Mouse (Mus musculus): ENCODE results near the gene Ppan. TPM values are rescaled to one million over a fixed set of nuclear protein-coding genes. Genes with fewer than 3 reads are reported as not detected.

Ppan gene
- 45.3 and 50.2 TPM in 2 replicates for polyA plus RNA-seq (2012; rRNA removed)

GRCm38 (mm10) chr9:20887704-20888385 lies at the start of gene Ppan:
Gene Ppan (plus strand): TSS chr9:20888175.
- TF ChIP-seq POLR2A (IDR thresholded peaks at IDR 0.05; ENCODE audit: borderline replicate concordance, insufficient read depth, low read length) = peak; percentile 79
- TF ChIP-seq CTCF (IDR thresholded peaks at IDR 0.05; ENCODE audit: borderline replicate concordance, insufficient read depth, low read depth, low read length) = no peak
- Histone ChIP-seq H3K27ac (ENCODE audit: insufficient read depth, low read length) (peak within 1 kb of the TSS; percentile 85), H3K4me3 (replicated peaks; ENCODE audit: insufficient read depth, low read depth, low read length) (peak within 1 kb of the TSS; percentile 70), H3K4me1 (ENCODE audit: control insufficient read depth, insufficient read depth, low read length) (no peaks in the 10 kb centered on the region), H3K27me3 (ENCODE audit: control insufficient read depth, insufficient read depth, low read length) (no peaks in the 10 kb centered on the region)
- WGBS = under 1% methylated on average over 34 of the region's 43 CpGs
- peak; percentile 96 to 97 for DNase-seq

- H3K4me1 ChIP-seq (ENCODE audit: control insufficient read depth, insufficient read depth, low read length) = no peaks in the 10 kb centered on the region
- 17% methylated on average over 6 of the region's 6 CpGs for whole genome bisulfite sequencing
- TF ChIP-seq POLR2A (IDR thresholded peaks at IDR 0.05; ENCODE audit: borderline replicate concordance, insufficient read depth, low read length) (no peak), CTCF (IDR thresholded peaks at IDR 0.05; ENCODE audit: borderline replicate concordance, insufficient read depth, low read depth, low read length) (no peak)
- DNase-seq = peak; percentile 11 to 16
- H3K27me3 ChIP-seq (ENCODE audit: control insufficient read depth, insufficient read depth, low read length) = no peaks in the 10 kb centered on the region
- no peak overlapping the region; the same call in 1 of the 2 replicates for H3K27ac ChIP-seq (ENCODE audit: insufficient read depth, low read length)
- H3K4me3 ChIP-seq (replicated peaks; ENCODE audit: insufficient read depth, low read depth, low read length) = no peak overlapping the region
Measured at GRCm38 (mm10) chr9:20838931-20839330, 49.0 kb upstream of the Ppan start.

- TF ChIP-seq POLR2A (IDR thresholded peaks at IDR 0.05; ENCODE audit: borderline replicate concordance, insufficient read depth, low read length) (no peak), CTCF (IDR thresholded peaks at IDR 0.05; ENCODE audit: borderline replicate concordance, insufficient read depth, low read depth, low read length) (no peak)
- Histone ChIP-seq H3K27me3 (ENCODE audit: control insufficient read depth, insufficient read depth, low read length) (no peaks in the 10 kb centered on the region), H3K27ac (ENCODE audit: insufficient read depth, low read length) (no peak overlapping the region), H3K4me1 (ENCODE audit: control insufficient read depth, insufficient read depth, low read length) (no peaks in the 10 kb centered on the region), H3K4me3 (replicated peaks; ENCODE audit: insufficient read depth, low read depth, low read length) (no peak overlapping the region)
- 70% methylated on average over 4 of the region's 4 CpGs for WGBS
- DNase-seq = no peak
Measured at GRCm38 (mm10) chr9:20842211-20842610, 45.8 kb upstream of the Ppan start.

- no peak for TF ChIP-seq POLR2A (IDR thresholded peaks at IDR 0.05; ENCODE audit: borderline replicate concordance, insufficient read depth, low read length)
- peak; percentile 41; the same call in 1 of the 2 replicates for TF ChIP-seq CTCF (IDR thresholded peaks at IDR 0.05; ENCODE audit: borderline replicate concordance, insufficient read depth, low read depth, low read length)
- peak in 1 of 2 experiments; percentile 9 for DNase-seq
- Histone ChIP-seq H3K27ac (ENCODE audit: insufficient read depth, low read length) (no peak overlapping the region), H3K4me1 (ENCODE audit: control insufficient read depth, insufficient read depth, low read length) (no peaks in the 10 kb centered on the region), H3K4me3 (replicated peaks; ENCODE audit: insufficient read depth, low read depth, low read length) (no peak overlapping the region), H3K27me3 (ENCODE audit: control insufficient read depth, insufficient read depth, low read length) (no peaks in the 10 kb centered on the region)
- 25% methylated on average over 2 of the region's 2 CpGs for WGBS
Measured at GRCm38 (mm10) chr9:20842670-20843069, 45.3 kb upstream of the Ppan start.

DNA sequence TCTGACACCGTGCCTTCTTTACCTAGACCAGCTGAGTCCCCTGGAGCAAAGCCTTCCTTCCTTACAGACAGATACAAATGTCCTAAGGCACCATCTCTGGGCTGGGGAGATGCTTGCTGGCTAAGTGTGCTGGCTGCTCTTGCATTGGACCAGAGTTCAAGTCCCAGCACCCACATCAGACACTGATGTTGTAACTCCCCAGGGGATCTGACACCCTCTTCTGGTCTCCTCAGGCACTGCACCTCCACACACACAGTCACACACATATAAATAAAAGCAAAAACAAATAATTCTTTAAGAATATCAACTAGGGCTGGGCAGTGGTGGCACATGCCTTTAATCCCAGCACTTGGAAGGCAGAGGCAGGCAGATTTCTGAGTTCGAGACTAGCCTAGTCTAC lies 37.8 kb upstream of the Ppan start:
- WGBS = 85% methylated on average over 2 of the region's 2 CpGs
- TF ChIP-seq POLR2A (IDR thresholded peaks at IDR 0.05; ENCODE audit: borderline replicate concordance, insufficient read depth, low read length) (no peak), CTCF (IDR thresholded peaks at IDR 0.05; ENCODE audit: borderline replicate concordance, insufficient read depth, low read depth, low read length) (no peak)
- H3K27ac ChIP-seq (ENCODE audit: insufficient read depth, low read length) = no peak overlapping the region

GRCm38 (mm10) chr9:20857131-20857530 lies 30.8 kb upstream of the Ppan start:
- WGBS = 17% methylated on average over 6 of the region's 6 CpGs
- Histone ChIP-seq H3K4me1 (ENCODE audit: control insufficient read depth, insufficient read depth, low read length) (no peaks in the 10 kb centered on the region), H3K27me3 (ENCODE audit: control insufficient read depth, insufficient read depth, low read length) (no peaks in the 10 kb centered on the region; the same call in 1 of the 2 replicates), H3K4me3 (replicated peaks; ENCODE audit: insufficient read depth, low read depth, low read length) (no peak overlapping the region), H3K27ac (ENCODE audit: insufficient read depth, low read length) (no peak overlapping the region)
- no peak for DNase-seq
- TF ChIP-seq CTCF (IDR thresholded peaks at IDR 0.05; ENCODE audit: borderline replicate concordance, insufficient read depth, low read depth, low read length) = no peak
- no peak for TF ChIP-seq POLR2A (IDR thresholded peaks at IDR 0.05; ENCODE audit: borderline replicate concordance, insufficient read depth, low read length)

More for the DNA sequence above, 37.8 kb upstream of the Ppan start:
- Histone ChIP-seq H3K4me1 (ENCODE audit: control insufficient read depth, insufficient read depth, low read length) (no peaks in the 10 kb centered on the region), H3K4me3 (replicated peaks; ENCODE audit: insufficient read depth, low read depth, low read length) (no peak overlapping the region), H3K27me3 (ENCODE audit: control insufficient read depth, insufficient read depth, low read length) (no peaks in the 10 kb centered on the region)
- DNase-seq = no peak

DNA sequence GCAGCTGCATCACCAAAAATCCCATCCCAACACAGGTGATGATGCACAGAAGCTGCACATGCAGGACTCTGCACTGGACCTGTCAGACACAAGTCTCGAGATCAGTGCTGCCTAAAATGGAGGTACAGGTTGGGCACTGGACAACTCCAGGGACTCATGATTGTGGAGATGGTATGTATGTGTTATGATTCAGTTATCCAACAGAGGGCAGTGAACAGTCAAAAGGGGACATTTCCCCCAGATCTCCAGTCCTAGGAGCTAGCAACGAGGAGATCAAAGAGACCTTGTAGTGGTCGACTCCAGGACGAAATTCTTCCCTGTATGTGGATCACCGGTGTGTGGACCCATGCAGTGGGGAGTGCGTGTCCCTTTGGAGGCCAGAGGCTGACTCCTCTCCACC lies 28.0 kb upstream of the Ppan start:
- no peak for TF ChIP-seq POLR2A (IDR thresholded peaks at IDR 0.05; ENCODE audit: borderline replicate concordance, insufficient read depth, low read length)
- TF ChIP-seq CTCF (IDR thresholded peaks at IDR 0.05; ENCODE audit: borderline replicate concordance, insufficient read depth, low read depth, low read length) = no peak
- H3K27me3 ChIP-seq (ENCODE audit: control insufficient read depth, insufficient read depth, low read length) = no peaks in the 10 kb centered on the region; the same call in 1 of the 2 replicates
- no peak for DNase-seq
- no peak overlapping the region for H3K4me3 ChIP-seq (replicated peaks; ENCODE audit: insufficient read depth, low read depth, low read length)
- WGBS = 40% methylated on average over 6 of the region's 6 CpGs
- no peak overlapping the region for H3K27ac ChIP-seq (ENCODE audit: insufficient read depth, low read length)
- H3K4me1 ChIP-seq (ENCODE audit: control insufficient read depth, insufficient read depth, low read length) = no peaks in the 10 kb centered on the region

DNA sequence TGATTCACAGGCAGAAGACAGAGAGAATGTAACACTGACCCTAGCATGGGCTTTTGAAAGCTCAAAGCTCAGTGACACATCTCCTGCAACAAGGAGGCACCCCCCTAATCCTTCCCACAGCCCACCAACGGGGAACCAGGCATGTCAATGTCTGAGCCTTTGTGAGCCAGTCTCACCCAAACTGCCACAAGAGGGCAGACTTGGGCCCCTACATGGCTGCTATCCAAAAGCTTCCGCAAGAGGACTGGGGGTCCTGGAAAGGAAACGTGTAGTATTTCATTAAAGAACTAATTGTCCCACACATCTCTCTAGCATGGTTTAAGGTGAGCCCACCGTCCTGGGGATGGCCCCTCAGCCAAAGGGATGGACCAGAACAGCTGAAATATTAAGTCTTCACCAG lies 26.2 kb upstream of the Ppan start:
- 6% methylated on average over 4 of the region's 4 CpGs for WGBS
- Histone ChIP-seq H3K27me3 (ENCODE audit: control insufficient read depth, insufficient read depth, low read length) (no peaks in the 10 kb centered on the region; the same call in 1 of the 2 replicates), H3K27ac (ENCODE audit: insufficient read depth, low read length) (no peak overlapping the region), H3K4me1 (ENCODE audit: control insufficient read depth, insufficient read depth, low read length) (no peaks in the 10 kb centered on the region), H3K4me3 (replicated peaks; ENCODE audit: insufficient read depth, low read depth, low read length) (no peak overlapping the region)
- DNase-seq = peak in 1 of 2 experiments; percentile 15
- TF ChIP-seq CTCF (IDR thresholded peaks at IDR 0.05; ENCODE audit: borderline replicate concordance, insufficient read depth, low read depth, low read length) (0 out of 2 replicates have a peak, but pooled peaks have one; percentile 20), POLR2A (IDR thresholded peaks at IDR 0.05; ENCODE audit: borderline replicate concordance, insufficient read depth, low read length) (no peak)

All from cerebellum, adult 2 months (tissue).